Mouse (Mus musculus) olfactory bulb, adult 2 months (tissue): Measurements from ENCODE around the gene Nudcd2.
A peak's percentile ranks its signal among the peaks of the same experiment; 100 is the strongest.

ENCODE experiments used
- CTCF ChIP-seq: fragments of 200-500 bp; IDR thresholded peaks from 2 replicates; pipeline ENCODE4 v1.5.1; 2012; ENCODE audit warnings: low read depth, mild to moderate bottlenecking, low read length, moderate library complexity; ENCODE audit not compliant: insufficient read depth
- POLR2A ChIP-seq: fragments of 200-500 bp; IDR thresholded peaks from 2 replicates; pipeline ENCODE4 v1.6.1; 2012; ENCODE audit warnings: mild to moderate bottlenecking, low read depth, low read length, moderate library complexity; ENCODE audit not compliant: insufficient read depth

- TF ChIP-seq CTCF (no peak), POLR2A (peak; percentile 69)
Measured at GRCm38 (mm10) chr11:40755109-40755627, 21.7 kb downstream of the Nudcd2 start, which contains the start of gene Ccng1.
